ENCODE assay signal across 8 mouse cellular contexts in the genomic region with DNA sequence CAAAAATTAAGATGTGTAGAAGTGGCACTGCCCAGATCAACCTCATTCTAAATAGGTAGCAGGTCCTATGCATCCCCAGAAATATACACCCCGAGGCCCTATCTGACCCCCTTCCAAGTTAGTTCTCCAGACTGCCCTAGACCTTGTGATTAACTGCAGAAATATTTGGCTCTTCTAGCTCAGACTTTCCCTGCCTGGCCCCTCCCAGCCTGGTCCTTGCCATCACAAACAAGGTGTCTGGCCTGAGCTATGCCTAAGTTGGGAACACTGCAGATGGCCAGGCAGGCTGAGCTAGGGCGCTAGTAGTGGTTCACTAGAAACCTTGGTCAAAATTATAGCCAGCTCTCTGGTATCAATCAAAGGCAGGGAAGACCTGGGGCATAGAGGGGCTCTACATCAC. TPM values are rescaled to one million over a fixed set of nuclear protein-coding genes. Genes with fewer than 3 reads are reported as not detected.
DNase-seq lines count a peak whose midpoint lies in the region; ATAC-seq lines count a peak whose summit lies in the region.

No protein-coding gene starts in this region.

- H3K9ac ChIP-seq in forebrain, embryonic 12.5 days, result no peak overlapping the region
- H3K9ac ChIP-seq in hindbrain, embryonic 14.5 days, result no peak overlapping the region

- peaks cover 13% of the 10 kb centered on the region for H3K4me1 ChIP-seq in forebrain, embryonic 12.5 days
- H3K4me1 ChIP-seq in forebrain, embryonic 10.5 days, result peaks cover 11% of the 10 kb centered on the region
- H3K4me1 ChIP-seq in hindbrain, embryonic 14.5 days (replicated peaks; ENCODE audit: control insufficient read depth, insufficient read depth, low read length), result 0 out of 2 replicates have a peak, but pooled peaks cover 6% of the 10 kb centered on the region

- ATAC-seq in forebrain, embryonic 12.5 days (ENCODE audit: low FRiP score), result no peak
- ATAC-seq in hindbrain, embryonic 14.5 days (ENCODE audit: low FRiP score), result peak; percentile 43; the same call in 1 of the 2 replicates

- 80% methylated on average over 2 of the region's 2 CpGs for WGBS in forebrain, embryonic 12.5 days
- WGBS in forebrain, embryonic 10.5 days, result 90% methylated on average over 2 of the region's 2 CpGs
- whole genome bisulfite sequencing in hindbrain, embryonic 14.5 days, result 91% methylated on average over 2 of the region's 2 CpGs

- no peak for DNase-seq in forebrain, embryonic 10.5 days (ENCODE audit: extremely low spot score, low spot score)
- peak; percentile 21 for DNase-seq in urinary bladder, postnatal 25 days (ENCODE audit: low spot score)
- no peak for DNase-seq in urinary bladder, postnatal 10 days (ENCODE audit: low spot score)
- no peak for DNase-seq in hindbrain, embryonic 14.5 days (ENCODE audit: low spot score)
- DNase-seq in embryo, embryonic 9.5 days (ENCODE audit: extremely low spot score), result no peak
- DNase-seq in testis, postnatal 14 days (ENCODE audit: low spot score), result no peak
- DNase-seq in spleen, postnatal 10 days (ENCODE audit: low spot score in 2 of 2), result no peak

- H3K27ac ChIP-seq in forebrain, embryonic 12.5 days, result no peak overlapping the region
- no peak overlapping the region for H3K27ac ChIP-seq in forebrain, embryonic 10.5 days
- H3K27ac ChIP-seq in hindbrain, embryonic 14.5 days, result no peak overlapping the region

- no peak overlapping the region for H3K4me3 ChIP-seq in forebrain, embryonic 12.5 days (replicated peaks)
- H3K4me3 ChIP-seq in forebrain, embryonic 10.5 days, result no peak overlapping the region
- H3K4me3 ChIP-seq in hindbrain, embryonic 14.5 days (replicated peaks; ENCODE audit: low read length), result no peak overlapping the region

- H3K4me2 ChIP-seq in forebrain, embryonic 12.5 days, result peak overlapping the region; percentile 73; the same call in 1 of the 2 replicates
- H3K4me2 ChIP-seq in hindbrain, embryonic 14.5 days (replicated peaks), result peak overlapping the region; percentile 76; the same call in 1 of the 2 replicates

- no peaks in the 10 kb centered on the region for H3K27me3 ChIP-seq in forebrain, embryonic 12.5 days
- H3K27me3 ChIP-seq in forebrain, embryonic 10.5 days (ENCODE audit: poor library complexity, severe bottlenecking), result no peaks in the 10 kb centered on the region; the same call in 1 of the 2 replicates
- no peaks in the 10 kb centered on the region for H3K27me3 ChIP-seq in hindbrain, embryonic 14.5 days (ENCODE audit: control insufficient read depth, insufficient read depth, low read length)

- peaks cover 23% of the 10 kb centered on the region for H3K36me3 ChIP-seq in forebrain, embryonic 12.5 days (replicated peaks)
- H3K36me3 ChIP-seq in forebrain, embryonic 10.5 days (replicated peaks), result peaks cover 28% of the 10 kb centered on the region
- peaks cover 30% of the 10 kb centered on the region for H3K36me3 ChIP-seq in hindbrain, embryonic 14.5 days (replicated peaks; ENCODE audit: control insufficient read depth, insufficient read depth)

- H3K9me3 ChIP-seq in forebrain, embryonic 12.5 days, result no peaks in the 10 kb centered on the region
- H3K9me3 ChIP-seq in forebrain, embryonic 10.5 days, result no peaks in the 10 kb centered on the region
- H3K9me3 ChIP-seq in hindbrain, embryonic 14.5 days (ENCODE audit: control insufficient read depth, low read length), result no peaks in the 10 kb centered on the region

RNA-seq across cellular contexts. Expression of a gene that starts 41.0 kb away (rescaled TPM):
- polyA plus RNA-seq in forebrain, embryonic 12.5 days (2016; fragmentation: Nextera tagmentation; extraction: Ambion mirVana), result 80.6 and 87.3 TPM in 2 replicates
- 81.8 and 81.9 TPM in 2 replicates for polyA plus RNA-seq in forebrain, embryonic 10.5 days (2016; fragmentation: Nextera tagmentation; extraction: Ambion mirVana)
- 125 and 133 TPM in 2 replicates for polyA plus RNA-seq in hindbrain, embryonic 14.5 days (2014; fragmentation: Nextera tagmentation; extraction: Ambion mirVana)

RNA-seq across cellular contexts. Expression of a gene that starts 46.2 kb away (rescaled TPM):
- not detected in 2 replicates for polyA plus RNA-seq in forebrain, embryonic 12.5 days (2016; fragmentation: Nextera tagmentation; extraction: Ambion mirVana)
- not detected in 2 replicates for polyA plus RNA-seq in forebrain, embryonic 10.5 days (2016; fragmentation: Nextera tagmentation; extraction: Ambion mirVana)
- 0.46 TPM in 1 of 2 replicates, not detected in the other for polyA plus RNA-seq in hindbrain, embryonic 14.5 days (2014; fragmentation: Nextera tagmentation; extraction: Ambion mirVana)
